Mouse (Mus musculus) kidney, adult 11 months (tissue): ENCODE results near the gene Ucp2.
A peak's percentile ranks its signal among the peaks of the same experiment; 100 is the strongest.

Experiments
- DNase-seq: peaks from one replicate; pipeline ENCODE4 v3.0.0; 2022

Ucp2 gene

DNA sequence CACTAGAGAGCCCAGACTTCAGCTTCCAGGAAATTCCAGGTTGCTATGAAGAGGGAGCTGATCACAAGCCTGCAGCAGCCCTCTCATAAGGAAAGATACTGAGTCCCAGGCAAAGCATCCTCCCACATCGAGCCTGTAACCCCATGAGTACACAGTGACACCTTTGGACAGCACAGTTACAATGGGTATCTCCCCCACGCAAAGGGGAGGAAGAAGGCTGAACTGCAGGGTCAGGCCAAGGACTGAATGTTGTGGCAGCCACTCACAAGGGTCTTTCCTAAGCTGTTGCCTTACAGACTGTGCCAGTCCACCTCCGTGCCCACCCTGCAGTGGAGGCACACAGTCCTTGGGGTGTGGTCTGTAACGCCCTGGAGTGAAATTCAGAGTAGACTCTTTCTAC lies 13.4 kb downstream of the Ucp2 start:
- DNase-seq: no peak

- no peak for DNase-seq
Observed at GRCm38 (mm10) chr7:100508670-100509069, 15.5 kb downstream of the Ucp2 start.

GRCm38 (mm10) chr7:100511602-100512001 lies 18.5 kb downstream of the Ucp2 start:
- no peak for DNase-seq

DNA sequence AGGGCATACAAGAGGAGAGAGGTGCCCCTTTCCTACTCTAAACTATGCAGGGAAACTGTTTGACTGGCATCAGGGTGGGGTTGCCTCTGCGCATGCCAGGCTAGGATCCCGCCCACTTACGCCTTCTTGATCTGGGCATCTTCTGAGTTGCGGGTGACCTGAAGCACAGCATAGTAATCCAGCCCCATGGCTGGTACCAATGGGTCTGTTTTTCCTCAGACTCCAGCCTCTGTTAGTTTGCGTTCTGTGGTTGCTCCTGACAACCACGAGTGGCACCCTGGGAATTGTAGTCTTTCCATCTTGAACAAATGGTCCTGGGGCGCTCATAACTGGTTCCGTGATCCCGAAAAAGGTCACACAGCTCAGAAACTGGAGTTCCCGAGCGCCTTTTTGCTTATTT lies 21.4 kb downstream of the Ucp2 start, which contains the start of gene Dnajb13:
Gene Dnajb13, minus strand, starts transcription at position 388 of the 400 bp plus-strand sequence.
- no peak for DNase-seq

GRCm38 (mm10) chr7:100520204-100520603 lies 27.1 kb downstream of the Ucp2 start:
- DNase-seq: no peak

DNA sequence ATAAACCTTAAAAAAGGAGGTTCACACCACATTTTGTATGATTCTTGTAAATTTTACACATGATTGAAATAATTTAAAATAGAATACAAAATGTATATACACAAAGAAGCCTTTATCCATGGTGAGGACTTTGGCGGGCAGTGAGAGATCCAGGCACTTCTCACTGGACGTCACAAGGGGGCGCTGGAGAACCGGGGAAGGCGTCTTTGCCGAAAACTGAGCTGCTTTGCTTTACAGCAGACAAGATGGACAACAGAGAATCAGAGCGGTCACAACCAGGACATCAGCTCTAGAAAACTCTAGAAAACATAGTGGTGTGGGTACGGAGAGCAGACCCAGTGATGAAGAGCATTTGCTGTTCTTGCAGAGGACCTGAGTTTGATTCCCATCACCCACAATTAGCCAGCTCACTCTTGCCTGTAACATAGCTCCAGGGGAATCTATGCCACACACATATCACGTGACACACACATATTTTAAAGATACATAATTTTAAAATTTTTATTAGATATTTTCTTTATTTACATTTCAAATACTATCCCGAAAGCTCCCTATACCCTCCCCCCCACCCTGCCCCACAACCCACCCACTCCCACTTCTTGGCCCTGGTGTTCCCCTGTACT lies 27.6 kb downstream of the Ucp2 start:
- peak; percentile 54 for DNase-seq

DNA sequence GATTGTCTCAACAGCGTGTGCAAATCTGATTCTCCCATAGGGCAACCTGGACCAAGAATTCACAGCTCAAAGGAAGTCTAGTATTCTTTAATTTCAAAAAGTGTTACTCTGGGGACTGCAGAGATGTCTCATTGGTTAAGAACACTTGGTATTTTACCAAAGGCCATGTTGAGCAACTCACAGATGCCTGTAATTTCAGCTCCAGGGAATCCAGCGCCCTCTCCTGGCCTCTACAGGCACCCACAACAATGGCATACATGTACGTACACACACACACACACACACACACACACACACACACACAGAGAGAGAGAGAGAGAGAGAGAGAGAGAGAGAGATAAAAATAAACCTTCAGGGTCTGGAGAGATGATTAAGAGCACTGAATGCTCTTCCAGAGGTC lies 29.1 kb downstream of the Ucp2 start:
- DNase-seq: no peak

GRCm38 (mm10) chr7:100524669-100525068 lies 31.5 kb downstream of the Ucp2 start:
- DNase-seq: no peak

- DNase-seq: no peak
Observed at GRCm38 (mm10) chr7:100530766-100531165, 37.6 kb downstream of the Ucp2 start.

GRCm38 (mm10) chr7:100533503-100533902 lies 40.4 kb downstream of the Ucp2 start:
- no peak for DNase-seq

DNA sequence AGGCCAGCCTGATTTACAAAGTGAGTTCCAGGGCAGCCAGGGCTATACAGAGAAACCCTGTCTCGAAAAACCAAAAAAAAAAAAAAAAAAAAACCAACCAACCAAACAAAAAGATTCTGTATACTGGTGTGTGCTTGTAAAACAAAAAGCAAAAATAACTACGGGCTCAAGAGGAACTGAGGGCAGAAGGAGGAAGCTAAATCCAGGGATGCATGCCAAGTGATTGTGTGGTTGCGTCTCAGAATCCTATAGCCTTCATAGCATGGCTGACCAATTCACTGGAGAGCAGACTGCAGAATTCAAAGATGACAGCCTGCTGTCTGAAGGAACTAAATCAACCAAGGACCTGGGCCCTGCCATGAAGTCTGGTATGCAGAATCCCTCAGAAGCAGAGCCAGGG lies 41.1 kb downstream of the Ucp2 start:
- DNase-seq: no peak

DNA sequence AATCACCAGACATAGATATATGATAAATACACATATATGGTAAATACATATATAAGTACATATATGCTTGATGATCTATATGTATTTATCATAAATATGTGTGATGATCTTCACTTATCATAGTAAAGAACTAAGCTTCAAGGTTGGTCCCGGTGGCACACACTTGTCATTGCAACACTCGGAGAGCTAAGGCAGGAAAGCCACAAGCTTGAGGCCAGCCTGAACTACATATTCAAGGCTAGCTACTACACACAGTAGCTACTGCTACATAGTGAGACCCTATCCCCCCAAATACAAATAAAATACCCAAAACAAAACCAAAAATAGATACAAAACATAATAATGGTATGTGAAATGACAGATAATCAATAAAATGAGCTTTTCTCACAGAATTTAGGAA lies 42.7 kb downstream of the Ucp2 start:
- no peak for DNase-seq

DNA sequence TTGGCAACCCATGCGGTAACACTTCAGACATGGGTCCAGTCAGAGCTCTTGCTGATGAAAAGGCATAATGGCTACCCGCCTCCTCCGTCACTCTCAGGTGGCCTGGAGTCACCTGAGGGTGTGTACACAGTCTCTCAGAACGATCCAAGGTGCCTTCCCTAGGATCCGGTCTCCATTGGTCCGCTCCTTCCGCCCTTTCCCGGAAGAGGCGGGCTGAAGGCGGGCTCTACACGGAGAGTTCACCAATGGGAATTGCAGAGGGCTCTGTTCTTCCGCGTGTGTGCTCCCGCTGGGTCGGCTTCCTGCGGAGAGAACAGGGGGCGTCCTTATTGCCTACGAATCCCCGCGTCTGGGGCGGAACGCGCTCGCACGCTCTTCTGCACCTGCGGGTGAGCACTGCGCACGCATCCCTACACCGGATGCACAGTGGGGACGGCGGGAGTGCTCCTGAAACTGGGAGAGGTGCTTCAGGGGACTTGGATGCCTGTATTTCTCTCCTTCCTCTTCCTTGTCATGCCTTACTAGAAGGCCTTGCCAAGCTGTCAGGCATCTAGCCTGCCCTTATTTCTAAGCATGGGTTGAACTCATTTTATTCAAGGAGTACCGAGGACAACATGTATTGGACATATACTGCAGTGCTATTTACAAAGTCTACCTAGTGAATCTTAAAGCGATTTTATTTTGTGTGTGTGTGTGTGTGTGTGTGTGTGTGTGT lies 43.8 kb downstream of the Ucp2 start, which contains the start of gene Coa4:
Gene Coa4, plus strand, starts transcription at position 268 of the 715 bp plus-strand sequence.
- peak; percentile 92 for DNase-seq

GRCm38 (mm10) chr7:100537519-100537902 lies 44.4 kb downstream of the Ucp2 start:
- DNase-seq: no peak

- no peak for DNase-seq
Observed at GRCm38 (mm10) chr7:100539516-100539915, 46.4 kb downstream of the Ucp2 start.

DNA sequence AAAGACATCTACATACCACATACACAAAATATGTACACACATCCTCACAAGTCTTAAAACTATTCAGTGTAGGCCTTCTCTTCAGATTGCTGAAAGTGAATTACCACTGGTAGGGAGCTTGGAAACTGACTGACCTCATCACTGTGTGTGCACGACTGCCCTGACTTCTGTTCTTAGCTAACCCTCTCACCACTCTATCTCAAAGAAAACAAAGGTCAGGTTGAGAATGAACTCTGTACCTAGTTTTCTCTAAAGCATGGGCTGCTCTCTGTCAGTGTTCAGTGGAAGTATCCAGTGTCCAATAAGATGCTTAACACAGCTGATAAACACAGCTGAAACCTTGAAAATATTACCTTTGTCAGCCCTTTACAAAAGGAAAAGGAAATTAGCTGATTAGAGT lies 51.3 kb downstream of the Ucp2 start:
- no peak for DNase-seq

DNA sequence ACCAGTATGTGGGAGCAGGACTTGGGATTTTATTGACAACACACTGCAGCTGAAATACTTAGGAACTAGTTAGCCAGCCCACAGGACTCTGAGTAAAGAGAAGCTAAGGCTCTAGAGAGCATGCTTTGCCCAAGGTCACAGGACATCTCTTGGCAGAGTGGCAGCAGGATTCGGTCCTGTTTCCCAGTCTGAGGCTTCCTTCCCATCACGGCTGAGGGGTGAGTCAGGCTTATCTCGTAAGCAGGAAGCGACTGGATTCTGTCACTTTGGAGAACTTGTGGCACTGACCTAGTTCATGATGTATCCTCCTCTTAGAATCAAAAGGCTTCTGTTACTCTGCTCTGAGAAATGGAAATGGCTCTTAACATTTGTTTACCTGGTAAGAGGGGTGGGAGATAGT lies 54.5 kb downstream of the Ucp2 start:
- no peak for DNase-seq

GRCm38 (mm10) chr7:100549796-100550195 lies 56.7 kb downstream of the Ucp2 start:
- DNase-seq: no peak

- no peak for DNase-seq
Observed at GRCm38 (mm10) chr7:100550338-100551007, 57.3 kb downstream of the Ucp2 start.
